Mouse (Mus musculus) stomach, embryonic 16.5 days (tissue): ENCODE results near the gene Dcst2. TPM values are rescaled to one million over a fixed set of nuclear protein-coding genes. Genes with fewer than 3 reads are reported as not detected.

Source experiments
- ATAC-seq: fragments of 200-750 bp; cut with Nextera tagmentation; 2 replicates; pipeline ENCODE4 v1.8.0; 2017; ENCODE audit warnings: moderate number of reproducible peaks, moderate TSS enrichment; ENCODE audit not compliant: insufficient read depth, low FRiP score
- H3K27ac ChIP-seq: fragments of 300-500 bp; sonication (generic); 2 replicates; pipeline ENCODE4 v1.5.1; 2014; ENCODE audit warnings: low read length
- H3K27me3 ChIP-seq: fragments of 300-500 bp; sonication (generic); 2 replicates; pipeline ENCODE4 v1.6.1; 2014; ENCODE audit warnings: low read length, control low read depth, mixed read lengths; ENCODE audit not compliant: control insufficient read depth, insufficient read depth
- H3K36me3 ChIP-seq: fragments of 300-500 bp; sonication (generic); 2 replicates; pipeline ENCODE4 v1.6.1; 2014; ENCODE audit warnings: low read length; ENCODE audit not compliant: control insufficient read depth, insufficient read depth
- H3K4me1 ChIP-seq: fragments of 300-500 bp; sonication (generic); 2 replicates; pipeline ENCODE4 v1.6.1; 2014; ENCODE audit warnings: low read length, control low read depth, mixed read lengths; ENCODE audit not compliant: control insufficient read depth, insufficient read depth
- H3K4me2 ChIP-seq: fragments of 300-500 bp; sonication (generic); 2 replicates; pipeline ENCODE4 v1.6.1; 2014; ENCODE audit warnings: low read depth, low read length, mixed read lengths
- H3K4me3 ChIP-seq: fragments of 300-500 bp; sonication (generic); replicated peaks from 2 replicates; pipeline ENCODE4 v1.5.1; 2014; ENCODE audit warnings: mild to moderate bottlenecking, low read length
- H3K9ac ChIP-seq: fragments of 300-500 bp; sonication (generic); 2 replicates; pipeline ENCODE4 v1.6.1; 2014; ENCODE audit warnings: low read length
- H3K9me3 ChIP-seq: fragments of 300-500 bp; sonication (generic); replicated peaks from 2 replicates; pipeline ENCODE4 v1.6.1; 2016; ENCODE audit warnings: low read length, control low read depth; ENCODE audit not compliant: control insufficient read depth
- WGBS: fragments of 180-500 bp; shearing (Covaris S2); extraction: QIAGEN DNeasy Blood & Tissue Kit; methylation state at CpG from one replicate; pipeline ENCODE4 v1.1.7; 2014; 5-methylcytosine and 5-hydroxymethylcytosine counted together
- polyA plus RNA-seq: library from polyadenylated mRNA; unstranded; fragments of >200 nt; fragmentation: Nextera tagmentation; extraction: Ambion mirVana; gene quantifications from 2 replicates; pipeline ENCODE4 v1.2.1, GENCODE M21; 2015

Dcst2 gene
- polyA plus RNA-seq, 1 experiment from 2014 or later, result 0.49 TPM

- Histone ChIP-seq H3K9ac (peak overlapping the region; percentile 51), H3K36me3 (no peaks in the 10 kb centered on the region), H3K27ac (peak overlapping the region; percentile 95), H3K4me3 (peak overlapping the region; percentile 24), H3K9me3 (no peaks in the 10 kb centered on the region), H3K4me2 (peak overlapping the region; percentile 47), H3K4me1 (peaks cover 58% of the 10 kb centered on the region), H3K27me3 (no peaks in the 10 kb centered on the region)
- no peak for ATAC-seq
- WGBS, result 62% methylated on average over 10 of the region's 11 CpGs
These were observed 26.5 kb downstream of the Dcst2 start for GRCm38 (mm10) chr3:89388134-89388881.

- Histone ChIP-seq H3K4me2 (0 out of 2 replicates have a peak overlapping the region, but pooled peaks have one; percentile 11), H3K36me3 (no peaks in the 10 kb centered on the region), H3K27me3 (no peaks in the 10 kb centered on the region), H3K4me3 (no peak overlapping the region), H3K9me3 (no peaks in the 10 kb centered on the region), H3K4me1 (peaks cover 52% of the 10 kb centered on the region), H3K9ac (no peak overlapping the region), H3K27ac (peak overlapping the region; percentile 95)
- no peak for ATAC-seq
- WGBS, result 51% methylated on average over 6 of the region's 6 CpGs
These were observed 27.3 kb downstream of the Dcst2 start for GRCm38 (mm10) chr3:89388901-89389740.

- peak overlapping the region; percentile 81 for H3K4me3 ChIP-seq
- no peaks in the 10 kb centered on the region for H3K27me3 ChIP-seq
- H3K27ac ChIP-seq, result peak overlapping the region; percentile 95
- H3K9me3 ChIP-seq, result no peaks in the 10 kb centered on the region
- H3K9ac ChIP-seq, result peak overlapping the region; percentile 90
- peak overlapping the region; percentile 100 for H3K4me2 ChIP-seq
- no peak for ATAC-seq
- no peaks in the 10 kb centered on the region for H3K36me3 ChIP-seq
- peaks cover 48% of the 10 kb centered on the region for H3K4me1 ChIP-seq
- 30% methylated on average over 5 of the region's 5 CpGs for WGBS
These were observed 28.3 kb downstream of the Dcst2 start for GRCm38 (mm10) chr3:89390111-89390515.

GRCm38 (mm10) chr3:89390699-89391662 lies 29.2 kb downstream of the Dcst2 start:
- ATAC-seq, result no peak
- peak overlapping the region; percentile 81 for H3K4me3 ChIP-seq
- peak overlapping the region; percentile 100 for H3K4me2 ChIP-seq
- peak overlapping the region; percentile 90 for H3K9ac ChIP-seq
- no peaks in the 10 kb centered on the region for H3K9me3 ChIP-seq
- peak overlapping the region; percentile 95 for H3K27ac ChIP-seq
- H3K4me1 ChIP-seq, result peaks cover 51% of the 10 kb centered on the region
- no peaks in the 10 kb centered on the region for H3K36me3 ChIP-seq
- no peaks in the 10 kb centered on the region for H3K27me3 ChIP-seq
- WGBS, result 11% methylated on average over 19 of the region's 19 CpGs

- H3K9me3 ChIP-seq, result no peaks in the 10 kb centered on the region
- ATAC-seq, result no peak
- H3K27me3 ChIP-seq, result no peaks in the 10 kb centered on the region
- H3K27ac ChIP-seq, result peak overlapping the region; percentile 95
- peak overlapping the region; percentile 90 for H3K9ac ChIP-seq
- H3K4me2 ChIP-seq, result peak overlapping the region; percentile 100
- H3K36me3 ChIP-seq, result no peaks in the 10 kb centered on the region
- peaks cover 48% of the 10 kb centered on the region for H3K4me1 ChIP-seq
- WGBS, result 0% methylated on average over 53 of the region's 56 CpGs
- peak overlapping the region; percentile 81 for H3K4me3 ChIP-seq
These were observed 30.1 kb downstream of the Dcst2 start for GRCm38 (mm10) chr3:89391663-89392511.

GRCm38 (mm10) chr3:89392871-89393311 lies 31.1 kb downstream of the Dcst2 start:
- no peaks in the 10 kb centered on the region for H3K27me3 ChIP-seq
- peak overlapping the region; percentile 95 for H3K27ac ChIP-seq
- no peaks in the 10 kb centered on the region for H3K9me3 ChIP-seq
- no peaks in the 10 kb centered on the region for H3K36me3 ChIP-seq
- WGBS, result under 1% methylated on average over 23 of the region's 24 CpGs
- peak overlapping the region; percentile 81 for H3K4me3 ChIP-seq
- H3K4me2 ChIP-seq, result peak overlapping the region; percentile 100
- no peak for ATAC-seq
- H3K9ac ChIP-seq, result peak overlapping the region; percentile 90
- H3K4me1 ChIP-seq, result peaks cover 40% of the 10 kb centered on the region

GRCm38 (mm10) chr3:89393605-89394004 lies 31.8 kb downstream of the Dcst2 start:
- ATAC-seq, result peak; percentile 93
- H3K9me3 ChIP-seq, result no peaks in the 10 kb centered on the region
- no peaks in the 10 kb centered on the region for H3K36me3 ChIP-seq
- peaks cover 34% of the 10 kb centered on the region for H3K4me1 ChIP-seq
- under 1% methylated on average over 15 of the region's 15 CpGs for WGBS
- peak overlapping the region; percentile 98 for H3K27ac ChIP-seq
- peak overlapping the region; percentile 90 for H3K9ac ChIP-seq
- H3K27me3 ChIP-seq, result no peaks in the 10 kb centered on the region
- H3K4me3 ChIP-seq, result peak overlapping the region; percentile 81
- H3K4me2 ChIP-seq, result peak overlapping the region; percentile 100
